Mouse (Mus musculus): ENCODE data around the gene Olfr777. TPM values are rescaled to one million over a fixed set of nuclear protein-coding genes. Genes with fewer than 3 reads are reported as not detected.

Gene Olfr777
- not detected for polyA plus RNA-seq (2017; shearing (Covaris generic))

GRCm38 (mm10) chr10:129271081-129271535 lies at the start of gene Olfr777:
Gene Olfr777 (minus strand): TSS chr10:129271485.

DNA sequence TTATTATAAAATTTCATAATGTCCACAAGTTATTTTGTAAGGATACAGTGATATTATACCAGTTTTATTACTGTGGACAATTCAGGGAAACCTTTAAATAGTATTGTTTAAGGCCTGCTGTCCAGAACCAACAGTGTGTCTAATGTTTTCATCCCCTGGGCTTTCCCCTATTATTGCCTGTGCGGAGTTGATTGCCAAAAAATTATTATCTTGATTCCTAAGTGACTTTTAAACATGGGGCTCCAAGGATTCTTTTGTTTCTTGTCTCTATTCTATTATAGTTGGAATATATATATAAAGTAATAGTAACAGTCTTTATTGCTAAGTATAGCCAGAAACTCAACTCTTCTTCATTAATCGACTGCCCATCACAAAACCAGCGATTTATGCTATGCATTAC lies 46.5 kb upstream of the Olfr777 start, which contains the start of gene Olfr780:
TSS of gene Olfr780 (plus strand) at position 301 of the 400 bp plus-strand sequence.

DNA sequence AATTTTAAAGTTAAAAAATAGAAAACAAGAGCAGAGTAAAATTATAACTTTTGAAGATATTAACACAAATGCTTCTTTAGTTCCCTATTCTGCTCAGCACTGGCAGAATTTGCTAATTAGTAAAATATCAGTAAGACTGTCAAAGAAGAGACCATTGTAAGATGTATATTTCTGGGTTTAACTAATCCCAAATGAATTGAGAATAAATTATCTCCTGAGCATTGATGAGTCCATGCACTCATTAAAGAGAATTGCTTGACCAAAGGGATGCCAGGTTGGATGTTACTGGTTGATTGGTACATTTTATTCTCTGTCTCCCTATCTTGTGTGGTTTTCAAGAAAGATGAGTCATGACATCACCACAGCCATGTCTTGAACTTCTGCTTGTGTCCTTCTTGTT lies 12.5 kb downstream of the Olfr777 start, which contains the start of gene Olfr776:
TSS of gene Olfr776 (plus strand) at position 301 of the 400 bp plus-strand sequence.

GRCm38 (mm10) chr10:129248112-129248511 lies 23.2 kb downstream of the Olfr777 start, which contains the start of gene Olfr775:
Gene Olfr775 (plus strand): TSS chr10:129248412.

DNA sequence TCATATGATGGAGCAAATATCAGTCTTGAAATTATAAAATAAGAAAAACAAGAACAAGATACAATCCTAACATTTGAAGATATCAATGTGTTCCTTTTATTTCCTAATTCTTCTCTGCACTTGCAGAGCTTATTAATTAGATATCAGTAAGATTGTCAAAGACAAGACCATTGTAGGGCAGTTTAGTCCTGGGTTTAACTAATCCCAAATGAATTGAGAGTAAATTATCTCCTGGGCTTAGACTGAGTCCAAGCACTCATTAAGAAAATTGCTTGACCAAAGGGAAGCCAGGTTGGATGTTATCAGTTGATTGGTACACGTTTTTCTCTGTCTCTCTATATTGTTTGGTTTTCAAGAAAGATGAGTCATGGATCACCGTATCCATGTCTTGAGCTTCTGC lies 35.4 kb downstream of the Olfr777 start, which contains the start of gene Olfr774:
TSS of gene Olfr774 (plus strand) at position 301 of the 400 bp plus-strand sequence.

Other genes with a start within 250 kb of the Olfr777 start
- not detected for gene Olfr764-ps1, start 231.6 kb downstream of the Olfr777 start, polyA plus RNA-seq (2017; shearing (Covaris generic))
- gene Olfr765, start 221.5 kb downstream of the Olfr777 start, polyA plus RNA-seq (2017; shearing (Covaris generic)) = not detected
- under 1 TPM in 1 of 2 experiments, not detected in 1; 0.22 TPM for gene Olfr766-ps1, start 202.5 kb downstream of the Olfr777 start, polyA plus RNA-seq (2017; shearing (Covaris generic))
- under 1 TPM; 0.04 to 0.11 TPM for gene Olfr767, start 188.6 kb downstream of the Olfr777 start, polyA plus RNA-seq (2017; shearing (Covaris generic))
- gene Olfr768, start 172.1 kb downstream of the Olfr777 start, polyA plus RNA-seq (2017; shearing (Covaris generic)) = not detected
- gene Olfr769, start 153.6 kb downstream of the Olfr777 start, polyA plus RNA-seq (2017; shearing (Covaris generic)) = not detected
- 1 to 10 TPM in 1 of 2 experiments, under 1 TPM in 1; 0.17 to 1.2 TPM for gene Olfr770, start 132.5 kb downstream of the Olfr777 start, polyA plus RNA-seq (2017; shearing (Covaris generic))
- not detected for gene Olfr771, start 106.7 kb downstream of the Olfr777 start, polyA plus RNA-seq (2017; shearing (Covaris generic))
- gene Olfr772, start 93.6 kb downstream of the Olfr777 start, polyA plus RNA-seq (2017; shearing (Covaris generic)) = under 1 TPM in 1 of 2 experiments, not detected in 1; 0.12 TPM
- gene Olfr773, start 84.1 kb downstream of the Olfr777 start, polyA plus RNA-seq (2017; shearing (Covaris generic)) = not detected
- gene Olfr774, start 35.3 kb downstream of the Olfr777 start, polyA plus RNA-seq (2017; shearing (Covaris generic)) = not detected
- gene Olfr775, start 23.1 kb downstream of the Olfr777 start, polyA plus RNA-seq (2017; shearing (Covaris generic)) = not detected
- not detected for gene Olfr776, start 12.4 kb downstream of the Olfr777 start, polyA plus RNA-seq (2017; shearing (Covaris generic))
- under 1 TPM; 0.05 to 0.34 TPM for gene Olfr780, start 46.6 kb upstream of the Olfr777 start, polyA plus RNA-seq (2017; shearing (Covaris generic))
- under 1 TPM in 1 of 2 experiments, not detected in 1; 0.22 TPM for gene Olfr781, start 57.4 kb upstream of the Olfr777 start, polyA plus RNA-seq (2017; shearing (Covaris generic))
- gene Olfr782, start 77.4 kb upstream of the Olfr777 start, polyA plus RNA-seq (2017; shearing (Covaris generic)) = not detected
- gene Olfr784, start 112.6 kb upstream of the Olfr777 start, polyA plus RNA-seq (2017; shearing (Covaris generic)) = under 1 TPM in 1 of 2 experiments, not detected in 1; 0.12 TPM
- gene Olfr785, start 133.9 kb upstream of the Olfr777 start, polyA plus RNA-seq (2017; shearing (Covaris generic)) = under 1 TPM in 1 of 2 experiments, not detected in 1; 0.69 TPM
- not detected for gene Olfr786, start 155.8 kb upstream of the Olfr777 start, polyA plus RNA-seq (2017; shearing (Covaris generic))
- gene Olfr787, start 190.4 kb upstream of the Olfr777 start, polyA plus RNA-seq (2017; shearing (Covaris generic)) = 1 to 10 TPM in 1 of 2 experiments, under 1 TPM in 1; 0.14 to 1.8 TPM
- under 1 TPM in 1 of 2 experiments, not detected in 1; 0.04 TPM for gene Olfr788, start 199.5 kb upstream of the Olfr777 start, polyA plus RNA-seq (2017; shearing (Covaris generic))
- gene Olfr789, start 213.3 kb upstream of the Olfr777 start, polyA plus RNA-seq (2017; shearing (Covaris generic)) = under 1 TPM in 1 of 2 experiments, not detected in 1; 0.06 TPM
- gene Olfr790, start 227.0 kb upstream of the Olfr777 start, polyA plus RNA-seq (2017; shearing (Covaris generic)) = not detected